Mouse (Mus musculus) left cerebral cortex, adult 6 months (tissue): Measurements from ENCODE around the gene Cspg4. TPM values are rescaled to one million over a fixed set of nuclear protein-coding genes. Genes with fewer than 3 reads are reported as not detected.

ENCODE experiments used
- long read RNA-seq, 2 experiments: library from polyadenylated mRNA; unstranded; transcript quantifications; one replicate each; pipeline ENCODE4 v2.0.0; 2019 to 2020
- polyA plus RNA-seq: library from polyadenylated mRNA; unstranded; fragments of <200 nt; fragmentation: Nextera tagmentation; gene quantifications from 2 replicates; pipeline ENCODE4 v1.2.3, GENCODE M21; 2021

Cspg4 gene
- polyA plus RNA-seq: 3.9 and 4.8 TPM in 2 replicates
- long read RNA-seq, experiment 1, partial matches to known transcripts: 5 of 6 reads
- long read RNA-seq, experiment 1, other reads (novel, unspliced or antisense): 1 of 6 reads
- long read RNA-seq, experiment 2, partial matches to known transcripts: 1 of 5 reads
- long read RNA-seq, experiment 2, other reads (novel, unspliced or antisense): 4 of 5 reads

GRCm38 (mm10) chr9:56864832-56865231, at the start of gene Cspg4:
Gene Cspg4 (plus strand): TSS chr9:56865033.

DNA sequence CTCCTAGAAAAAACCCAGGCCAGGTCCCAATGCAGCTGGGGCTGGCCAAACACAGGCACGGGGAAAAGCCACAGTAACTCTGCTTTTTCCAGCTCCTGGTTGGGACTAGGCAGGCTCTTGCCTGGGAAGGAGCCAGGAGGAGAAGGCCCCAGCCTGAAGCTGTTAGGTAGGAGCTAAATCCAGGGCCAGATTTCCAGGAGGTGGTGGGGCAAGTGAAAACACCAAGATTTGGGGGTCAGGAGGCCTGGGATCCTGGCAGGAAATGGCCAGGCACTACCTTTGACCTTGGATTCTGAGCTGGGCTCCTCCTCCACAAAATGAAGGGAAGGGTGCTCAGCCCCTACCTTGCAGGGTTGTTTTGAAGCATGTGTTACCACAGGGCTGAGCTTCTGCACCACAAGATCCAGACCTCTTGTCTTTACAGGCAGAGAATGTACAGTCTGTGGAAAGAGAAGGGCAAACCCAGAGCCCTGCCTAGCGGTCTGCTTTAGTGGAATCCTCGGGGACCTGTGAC, 560 bp upstream of the Cspg4 start, which contains the start of gene Odf3l1:
Gene Odf3l1, minus strand, starts transcription at position 464 of the 514 bp plus-strand sequence.

GRCm38 (mm10) chr9:56928041-56928811, 63.4 kb downstream of the Cspg4 start, which contains the start of gene Snx33:
Gene Snx33 (minus strand): TSS chr9:56928371.

DNA sequence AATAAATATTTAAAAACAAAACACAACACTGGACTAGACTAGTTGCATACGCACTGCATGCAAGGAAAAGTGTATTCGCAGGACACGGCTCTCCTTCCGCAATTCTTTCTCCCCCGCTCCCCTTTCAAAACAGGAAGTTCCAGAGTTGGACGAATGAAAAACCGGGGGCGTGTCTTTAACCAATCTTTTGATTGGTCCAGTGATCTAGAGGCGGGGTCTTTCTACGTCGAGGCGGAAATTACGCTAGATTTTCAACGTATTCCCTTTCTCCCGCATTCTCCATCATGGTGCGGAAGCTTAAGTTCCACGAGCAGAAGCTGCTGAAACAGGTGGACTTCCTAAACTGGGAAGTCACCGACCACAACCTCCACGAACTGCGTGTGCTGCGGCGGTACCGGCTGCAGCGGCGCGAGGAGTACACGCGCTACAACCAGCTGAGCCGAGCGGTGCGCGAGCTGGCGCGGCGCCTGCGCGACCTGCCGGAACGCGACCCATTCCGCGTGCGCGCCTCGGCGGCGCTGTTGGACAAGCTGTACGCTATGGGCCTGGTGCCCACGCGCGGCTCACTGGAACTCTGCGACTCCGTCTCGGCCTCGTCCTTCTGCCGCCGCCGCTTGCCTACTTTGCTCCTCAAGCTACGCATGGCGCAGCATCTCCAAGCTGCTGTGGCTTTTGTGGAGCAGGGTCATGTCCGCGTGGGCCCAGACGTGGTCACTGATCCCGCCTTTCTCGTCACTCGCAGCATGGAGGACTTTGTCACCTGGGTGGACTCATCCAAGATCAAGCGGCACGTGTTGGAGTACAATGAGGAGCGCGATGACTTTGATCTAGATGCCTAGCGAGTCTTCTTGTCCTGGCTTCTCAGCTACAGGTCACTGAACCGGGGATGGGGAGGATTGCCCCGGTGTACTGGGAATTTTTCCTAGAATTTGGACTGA, 72.7 kb downstream of the Cspg4 start, which contains the start of gene Imp3:
Gene Imp3, plus strand, starts transcription at position 253 of the 938 bp plus-strand sequence.

Other genes starting within 250 kb of the Cspg4 start
- 70.6 and 172 TPM in 2 replicates for gene Lingo1, start 68.6 kb upstream of the Cspg4 start, polyA plus RNA-seq
- 0.28 and 0.45 TPM in 2 replicates for gene Odf3l1, start 354 bp upstream of the Cspg4 start, polyA plus RNA-seq
- gene Snx33, start 63.3 kb downstream of the Cspg4 start, polyA plus RNA-seq: 2.9 and 3.0 TPM in 2 replicates
- 84.1 and 97.0 TPM in 2 replicates for gene Imp3, start 72.4 kb downstream of the Cspg4 start, polyA plus RNA-seq
- gene Snupn, start 85.8 kb downstream of the Cspg4 start, polyA plus RNA-seq: 18.7 and 19.1 TPM in 2 replicates
- 4.8 and 12.3 TPM in 2 replicates for gene Ptpn9, start 129.9 kb downstream of the Cspg4 start, polyA plus RNA-seq
- 4.5 and 13.7 TPM in 2 replicates for gene Sin3a, start 207.0 kb downstream of the Cspg4 start, polyA plus RNA-seq